Mouse (Mus musculus) CH12.LX (cell line): ENCODE results near the gene Thsd4. TPM values are rescaled to one million over a fixed set of nuclear protein-coding genes. Genes with fewer than 3 reads are reported as not detected.

Experiments
- DNase-seq: peaks from one replicate; pipeline ENCODE4 v3.0.0-alpha.2; 2013; ENCODE audit errors: extremely low read depth
- H3K27ac ChIP-seq: 2 replicates; pipeline ENCODE4 v1.5.1; 2012; ENCODE audit warnings: low read depth, mild to moderate bottlenecking, control low read depth, moderate library complexity; ENCODE audit not compliant: insufficient read depth
- H3K27me3 ChIP-seq: replicated peaks from 2 replicates; pipeline ENCODE3; 2012; ENCODE audit warnings: inconsistent platforms
- H3K36me3 ChIP-seq, 2 experiments: replicated peaks in 1 of 2; 2 replicates each; pipeline versions ENCODE3 to v1.6.1; 2012; ENCODE audit warnings: inconsistent platforms in 1 of 2, low read length in 1 of 2, mild to moderate bottlenecking in 1 of 2, mixed read lengths in 1 of 2, moderate library complexity in 1 of 2; ENCODE audit not compliant: control insufficient read depth in 1 of 2, insufficient read depth in 1 of 2
- H3K4me1 ChIP-seq, 2 experiments: 2 replicates each; pipeline ENCODE4 v1.6.1; 2012; ENCODE audit warnings: inconsistent platforms in 1 of 2, moderate library complexity in 1 of 2; ENCODE audit not compliant: insufficient read depth in 2 of 2, control insufficient read depth in 1 of 2
- H3K4me2 ChIP-seq: 2 replicates; pipeline ENCODE4 v1.6.1; 2012; ENCODE audit warnings: low read depth, mild to moderate bottlenecking, control low read depth; ENCODE audit not compliant: poor library complexity, insufficient read depth, severe bottlenecking
- H3K4me3 ChIP-seq, 3 experiments: fragments of 150-350 bp in 1 of 3; sonication (generic) in 1 of 3; replicated peaks in 1 of 3; 2 replicates each; pipeline versions ENCODE3 to v1.5.1; 2011 to 2012; ENCODE audit warnings: low read depth in 2 of 3, low read length in 2 of 3, mild to moderate bottlenecking in 2 of 3, moderate library complexity in 2 of 3, control low read depth in 1 of 3, improper control_type of control experiment in 1 of 3, inconsistent platforms in 1 of 3, mixed read lengths in 1 of 3; ENCODE audit not compliant: poor library complexity in 1 of 3
- H3K79me2 ChIP-seq: replicated peaks from 2 replicates; pipeline ENCODE4 v1.6.1; 2012; ENCODE audit warnings: mild to moderate bottlenecking, moderate library complexity; ENCODE audit not compliant: control insufficient read depth, poor library complexity, insufficient read depth, severe bottlenecking; ENCODE audit errors: extremely low read depth
- H3K9ac ChIP-seq: 2 replicates; pipeline ENCODE4 v1.6.1; 2012; ENCODE audit warnings: low read depth, mild to moderate bottlenecking, control low read depth, moderate library complexity; ENCODE audit not compliant: insufficient read depth
- H3K9me3 ChIP-seq: replicated peaks from 2 replicates; pipeline ENCODE3; 2012; ENCODE audit warnings: low read length, inconsistent platforms, mixed read lengths
- CHD1 ChIP-seq: IDR thresholded peaks from 2 replicates; pipeline ENCODE4 v1.6.1; 2012; ENCODE audit warnings: low read depth, low read length, improper control_type of control experiment, inconsistent platforms
- CHD2 ChIP-seq: IDR thresholded peaks from 2 replicates; pipeline ENCODE4 v1.6.1; 2011; ENCODE audit warnings: low read length, improper control_type of control experiment
- E2F4 ChIP-seq: IDR thresholded peaks from 2 replicates; pipeline ENCODE4 v1.6.1; 2011; ENCODE audit warnings: low read depth, low read length, improper control_type of control experiment; ENCODE audit not compliant: insufficient replicate concordance
- ELF1 ChIP-seq: IDR thresholded peaks from 2 replicates; pipeline ENCODE4 v1.6.1; 2014; ENCODE audit warnings: low read depth, mild to moderate bottlenecking, inconsistent platforms, low read length, improper control_type of control experiment
- EP300 ChIP-seq: IDR thresholded peaks from 2 replicates; pipeline ENCODE4 v1.6.1; 2011; ENCODE audit warnings: low read length, improper control_type of control experiment
- ETS1 ChIP-seq: conservative IDR thresholded peaks from 2 replicates; pipeline ENCODE4 v1.6.1; 2012; ENCODE audit warnings: low read depth, mild to moderate bottlenecking, inconsistent platforms, low read length, improper control_type of control experiment, moderate library complexity
- GABPA ChIP-seq: IDR thresholded peaks from 2 replicates; pipeline ENCODE4 v1.6.1; 2012; ENCODE audit warnings: low read depth, low read length, improper control_type of control experiment, inconsistent platforms; ENCODE audit not compliant: insufficient replicate concordance
- HCFC1 ChIP-seq: IDR thresholded peaks from 2 replicates; pipeline ENCODE4 v1.6.1; 2012; ENCODE audit warnings: low read depth, mild to moderate bottlenecking, inconsistent platforms, low read length, improper control_type of control experiment
- JUN ChIP-seq: IDR thresholded peaks from 2 replicates; pipeline ENCODE4 v1.6.1; 2011; ENCODE audit warnings: low read depth, mild to moderate bottlenecking, low read length, improper control_type of control experiment, moderate library complexity; ENCODE audit not compliant: insufficient read depth
- JUND ChIP-seq: conservative IDR thresholded peaks from 2 replicates; pipeline ENCODE4 v1.6.1; 2011; ENCODE audit warnings: low read depth, low read length, improper control_type of control experiment
- KAT2A ChIP-seq: IDR thresholded peaks from 2 replicates; pipeline ENCODE4 v1.6.1; 2012; ENCODE audit warnings: low read length, improper control_type of control experiment, inconsistent platforms; ENCODE audit not compliant: insufficient replicate concordance
- MAFK ChIP-seq: IDR thresholded peaks from 2 replicates; pipeline ENCODE4 v1.6.1; 2011; ENCODE audit warnings: low read length, improper control_type of control experiment; ENCODE audit not compliant: insufficient replicate concordance
- MAX ChIP-seq: IDR thresholded peaks from 2 replicates; pipeline ENCODE4 v1.6.1; 2011; ENCODE audit warnings: low read length, improper control_type of control experiment
- MEF2A ChIP-seq: IDR thresholded peaks from 2 replicates; pipeline ENCODE4 v1.6.1; 2014; ENCODE audit warnings: low read depth, mild to moderate bottlenecking, inconsistent platforms, low read length, improper control_type of control experiment, borderline replicate concordance
- MYC ChIP-seq: IDR thresholded peaks from 2 replicates; pipeline ENCODE4 v1.6.1; 2011; ENCODE audit warnings: low read depth, mild to moderate bottlenecking, improper control_type of control experiment, low read length
- NELFE ChIP-seq: IDR thresholded peaks from 2 replicates; pipeline ENCODE4 v1.6.1; 2011; ENCODE audit warnings: low read depth, low read length, improper control_type of control experiment
- PAX5 ChIP-seq: IDR thresholded peaks from 2 replicates; pipeline ENCODE4 v1.6.1; 2012; ENCODE audit warnings: low read length, inconsistent platforms, mixed read lengths
- POLR2A ChIP-seq: IDR thresholded peaks from 2 replicates; pipeline ENCODE4 v1.6.1; 2011; ENCODE audit warnings: low read depth, mild to moderate bottlenecking, improper control_type of control experiment, low read length
- POLR2AphosphoS2 ChIP-seq: IDR thresholded peaks from 2 replicates; pipeline ENCODE4 v1.6.1; 2011; ENCODE audit warnings: low read depth, low read length, improper control_type of control experiment
- RAD21 ChIP-seq: IDR thresholded peaks from 2 replicates; pipeline ENCODE4 v1.6.1; 2011; ENCODE audit warnings: low read depth, mild to moderate bottlenecking, low read length, improper control_type of control experiment, moderate library complexity
- SIN3A ChIP-seq: IDR thresholded peaks from 2 replicates; pipeline ENCODE4 v1.6.1; 2012; ENCODE audit warnings: low read length, improper control_type of control experiment, inconsistent platforms
- SMC3 ChIP-seq: IDR thresholded peaks from 2 replicates; pipeline ENCODE4 v1.6.1; 2011; ENCODE audit warnings: low read depth, low read length, improper control_type of control experiment
- TCF12 ChIP-seq: IDR thresholded peaks from 2 replicates; pipeline ENCODE4 v1.6.1; 2014; ENCODE audit warnings: low read depth, mild to moderate bottlenecking, inconsistent platforms, low read length, improper control_type of control experiment
- USF2 ChIP-seq: conservative IDR thresholded peaks from 2 replicates; pipeline ENCODE4 v1.6.1; 2011; ENCODE audit warnings: low read depth, low read length, improper control_type of control experiment
- ZC3H11A ChIP-seq: IDR thresholded peaks from 2 replicates; pipeline ENCODE4 v1.6.1; 2012; ENCODE audit warnings: low read depth, mild to moderate bottlenecking, inconsistent platforms, low read length, improper control_type of control experiment
- ZMIZ1 ChIP-seq: IDR thresholded peaks from 2 replicates; pipeline ENCODE4 v1.6.1; 2012; ENCODE audit warnings: low read depth, mild to moderate bottlenecking, inconsistent platforms, low read length, improper control_type of control experiment
- dilution Hi-C: fragments of 300-500 bp; cut with MboI; formaldehyde crosslinking; loops from 2 replicates; pipeline ENCODE4 v1.14.3; 2020; ENCODE audit warnings: low sequenced_read_pairs; ENCODE audit not compliant: extremely low pct_unique_long_range_greater_than_20kb, extremely low pct_ligation_motif_present
- in situ Hi-C: fragments of 300-500 bp; cut with MboI; formaldehyde crosslinking; loops from 3 replicates; pipeline ENCODE4 v1.14.3; 2019; ENCODE audit warnings: low sequenced_read_pairs, low pct_ligation_motif_present, low pct_unique_long_range_greater_than_20kb, mixed read lengths
- polyA plus RNA-seq: library from polyadenylated mRNA; unstranded; fragments of >175 nt; gene quantifications from 2 replicates; pipeline ENCODE4 v1.2.1, GENCODE M21; 2012; ENCODE audit warnings: low read depth; ENCODE audit not compliant: insufficient read length
- total RNA-seq, 2 experiments: library from RNA; depleted of rRNA; stranded (reverse); fragments of 300-350 nt in 1 of 2; fragments of >200 nt in 1 of 2; gene quantifications; 2 replicates each; pipeline ENCODE4 v1.2.3; 2012 to 2014

Gene Thsd4
- total and polyA plus RNA-seq, 3 experiments = not detected

- in situ Hi-C loops = no loop called here
- Histone ChIP-seq H3K9ac (no peak overlapping the region), H3K79me2 (no peaks in the 10 kb centered on the region), H3K27me3 (no peaks in the 10 kb centered on the region), H3K36me3 (no peaks in the 10 kb centered on the region)
- TF ChIP-seq POLR2AphosphoS2 = no peak
- TF ChIP-seq ZMIZ1 = no peak
- no peak for TF ChIP-seq TCF12
- no peak for TF ChIP-seq MAX
- no peak for TF ChIP-seq EP300
- no peak for TF ChIP-seq USF2
- TF ChIP-seq RAD21 = no peak
- no peak for TF ChIP-seq NELFE
- TF ChIP-seq MYC = no peak
- no peak for TF ChIP-seq ELF1
- TF ChIP-seq SMC3 = no peak
- no peak for TF ChIP-seq JUN
- no peak for TF ChIP-seq E2F4
- no peak for TF ChIP-seq PAX5
- TF ChIP-seq MAFK = no peak
- TF ChIP-seq CHD2 = no peak
- TF ChIP-seq, all 38 proteins: peak for 0
- no peak overlapping the region for H3K4me3 ChIP-seq
- H3K4me2 ChIP-seq = no peak overlapping the region
- dilution Hi-C loops = no loop called here
- no peaks in the 10 kb centered on the region for H3K9me3 ChIP-seq
- DNase-seq = no peak
- H3K4me1 ChIP-seq = no peaks in the 10 kb centered on the region
- H3K27ac ChIP-seq = no peak overlapping the region
These were observed 186.4 kb downstream of the Thsd4 start for GRCm38 (mm10) chr9:60335455-60335854.

GRCm38 (mm10) chr9:60329911-60330310, 191.9 kb downstream of the Thsd4 start:
- no peak for TF ChIP-seq RAD21
- TF ChIP-seq CHD1 = no peak
- no peak for TF ChIP-seq MYC
- TF ChIP-seq TCF12 = no peak
- no peak for TF ChIP-seq ETS1
- TF ChIP-seq USF2 = no peak
- TF ChIP-seq ZC3H11A = no peak
- no peak for TF ChIP-seq PAX5
- no peak for TF ChIP-seq ZMIZ1
- no peak for TF ChIP-seq POLR2A
- no peak for TF ChIP-seq KAT2A
- TF ChIP-seq JUND = no peak
- no peak for TF ChIP-seq MEF2A
- no peak for TF ChIP-seq GABPA
- no peak for TF ChIP-seq SIN3A
- TF ChIP-seq SMC3 = no peak
- TF ChIP-seq HCFC1 = no peak

More at GRCm38 (mm10) chr9:60329911-60330310, 191.9 kb downstream of the Thsd4 start:
- dilution Hi-C loops (no loop called here), in situ Hi-C loops (no loop called here)
- no peaks in the 10 kb centered on the region for H3K27me3 ChIP-seq
- no peak for DNase-seq
- H3K9ac ChIP-seq = no peak overlapping the region
- no peak overlapping the region for H3K27ac ChIP-seq
- H3K79me2 ChIP-seq = no peaks in the 10 kb centered on the region
- no peaks in the 10 kb centered on the region for H3K9me3 ChIP-seq
- H3K4me2 ChIP-seq = no peak overlapping the region
- peaks cover 0 to 3% of the 10 kb centered on the region in 2 experiments; a peak in 1 of 4 replicates for H3K4me1 ChIP-seq
- H3K4me3 ChIP-seq = no peak overlapping the region
- no peaks in the 10 kb centered on the region for H3K36me3 ChIP-seq
